Comparison of ENCODE assay signal across 16 mouse cellular contexts in genomic region chr3:133332280-133332679, GRCm38 (mm10). TPM values are rescaled to one million over a fixed set of nuclear protein-coding genes. Genes with fewer than 3 reads are reported as not detected.
DNase-seq lines count a peak whose midpoint lies in the region; TF ChIP-seq lines count a peak whose summit lies in the region.
"Had no signal": no experiment of that assay in that cellular context is flagged by ENCODE, and none has a peak within 500 bp of the region (broad histone marks: within the 10 kb centered on the region; RNA-seq: fewer than 3 reads in every experiment).

No protein-coding gene starts in this region.

- WGBS in small intestine, adult 2 months = 33% methylated on average over 5 of the region's 5 CpGs
- 93% methylated on average over 5 of the region's 5 CpGs for WGBS in limb, embryonic 10.5 days

- no peak for TF ChIP-seq POLR2A in small intestine, adult 2 months (IDR thresholded peaks at IDR 0.05; ENCODE audit: low read depth, low read length)

- peak; percentile 78 for DNase-seq in A20 (ENCODE audit: low read depth, low spot score)
- DNase-seq in CD8-positive naive resting alpha-beta T cell, adult 2 months (ENCODE audit: low read depth in 2 of 2, low spot score in 2 of 2) = peak; percentile 16 to 33
- DNase-seq in induced T-regulatory cell, adult 2 months (ENCODE audit: low read depth) = peak; percentile 89
- DNase-seq in limb, embryonic 10.5 days (ENCODE audit: low spot score) = no peak
- no peak for DNase-seq in ovary, adult 18-20 months (ENCODE audit: low spot score)
- no peak for DNase-seq in left cerebral cortex, adult 8-10 months (ENCODE audit: low spot score in 2 of 2)
- DNase-seq in layer of hippocampus, postnatal 10 days (ENCODE audit: low spot score in 2 of 2) = no peak
- DNase-seq: cerebellum, postnatal 10 days; heart, postnatal 4 days; lung, embryonic 14.5 days; right cerebral cortex, postnatal 25 days had no signal

- H3K9me3 ChIP-seq in limb, embryonic 10.5 days (replicated peaks) = no peaks in the 10 kb centered on the region
- H3K9me3 ChIP-seq: heart, embryonic 12.5 days; kidney, embryonic 15.5 days; neural tube, embryonic 12.5 days had no signal

- TF ChIP-seq CTCF in small intestine, adult 2 months (IDR thresholded peaks at IDR 0.05; ENCODE audit: extremely low read depth, insufficient read length, insufficient replicate concordance, low read depth, low read length) = no peak

- no peaks in the 10 kb centered on the region for H3K27me3 ChIP-seq in small intestine, adult 2 months (ENCODE audit: control insufficient read depth, insufficient read depth, low read length)
- no peaks in the 10 kb centered on the region for H3K27me3 ChIP-seq in limb, embryonic 10.5 days (ENCODE audit: low read depth, poor library complexity, severe bottlenecking)
- H3K27me3 ChIP-seq: heart, embryonic 12.5 days; kidney, embryonic 15.5 days; neural tube, embryonic 12.5 days had no signal

- H3K27ac ChIP-seq in small intestine, adult 2 months (ENCODE audit: insufficient read depth, low read depth, low read length) = 0 out of 2 replicates have a peak overlapping the region, but pooled peaks have one; percentile 31
- no peak overlapping the region for H3K27ac ChIP-seq in limb, embryonic 10.5 days
- H3K27ac ChIP-seq: hindbrain, postnatal 0 days; kidney, embryonic 15.5 days; neural tube, embryonic 12.5 days had no signal

- H3K4me1 ChIP-seq in small intestine, adult 2 months (ENCODE audit: control insufficient read depth, insufficient read depth, insufficient read length, low read length) = no peaks in the 10 kb centered on the region
- H3K4me1 ChIP-seq in limb, embryonic 10.5 days = peaks cover 6% of the 10 kb centered on the region; the same call in 1 of the 2 replicates
- H3K4me1 ChIP-seq: neural tube, embryonic 12.5 days had no signal

- H3K4me3 ChIP-seq in small intestine, adult 2 months (ENCODE audit: low read depth, low read length) = no peak overlapping the region
- no peak overlapping the region for H3K4me3 ChIP-seq in limb, embryonic 10.5 days
- H3K4me3 ChIP-seq: heart, embryonic 12.5 days; kidney, embryonic 15.5 days; neural tube, embryonic 12.5 days had no signal

- peaks cover 4% of the 10 kb centered on the region for H3K36me3 ChIP-seq in small intestine, adult 2 months (ENCODE audit: control insufficient read depth, insufficient read depth, low read length)
- peaks cover 39% of the 10 kb centered on the region for H3K36me3 ChIP-seq in limb, embryonic 10.5 days

RNA-seq across cellular contexts. Expression of gene Ppa2, which starts 22.4 kb away (rescaled TPM):
- 32.2 and 48.5 TPM in 2 replicates for polyA plus RNA-seq in small intestine, adult 2 months (2012; rRNA removed)
- polyA plus RNA-seq in limb, embryonic 10.5 days (2016; fragmentation: Nextera tagmentation; extraction: Ambion mirVana) = 81.7 and 95.4 TPM in 2 replicates
- 10 to 100 TPM; 49.5 to 52.9 (median 51.3) TPM for total RNA-seq in left cerebral cortex, adult 8-10 months (2022)
- total RNA-seq in layer of hippocampus, postnatal 10 days (2021) = 10 to 100 TPM; 45.2 to 48.6 TPM

Comparison
In these comparisons a context has a peak if more than half of its experiments do, and no peak if none do; other contexts are left out.
1. DNase-seq: peak in A20 (single experiment), CD8-positive naive resting alpha-beta T cell, adult 2 months (2 of 2) and induced T-regulatory cell, adult 2 months (single experiment); none in limb, embryonic 10.5 days (single experiment), ovary, adult 18-20 months (single experiment), left cerebral cortex, adult 8-10 months (0 of 2) and layer of hippocampus, postnatal 10 days (0 of 2).